Mouse (Mus musculus) limb, embryonic 14.5 days (tissue): ENCODE results near the gene Adam20. TPM values are rescaled to one million over a fixed set of nuclear protein-coding genes. Genes with fewer than 3 reads are reported as not detected.
"Not testable (repeated sequence)": the region's sequence is repeated elsewhere in the genome, so short reads cannot be mapped to it uniquely, and the experiment has no call there.

ENCODE experiments used
- ATAC-seq: fragments of 200-750 bp; cut with Nextera tagmentation; 2 replicates; pipeline ENCODE4 v1.8.0; 2017; ENCODE audit warnings: low read depth, moderate number of reproducible peaks, moderate TSS enrichment; ENCODE audit not compliant: low FRiP score
- DNase-seq: peaks from one replicate; pipeline ENCODE4 v3.0.0-alpha.2; 2015; ENCODE audit warnings: low spot score
- H3K27ac ChIP-seq: fragments of 300-500 bp; sonication (generic); replicated peaks from 2 replicates; pipeline ENCODE4 v1.5.1; 2014; ENCODE audit warnings: low read depth, mild to moderate bottlenecking, low read length, moderate library complexity, mixed read lengths
- H3K27me3 ChIP-seq: fragments of 300-500 bp; sonication (generic); 2 replicates; pipeline ENCODE4 v1.6.1; 2014; ENCODE audit warnings: low read length, mixed read lengths; ENCODE audit not compliant: control insufficient read depth, insufficient read depth
- H3K36me3 ChIP-seq: fragments of 300-500 bp; sonication (generic); 2 replicates; pipeline ENCODE4 v1.6.1; 2014; ENCODE audit warnings: mild to moderate bottlenecking, low read length, moderate library complexity, mixed read lengths; ENCODE audit not compliant: control insufficient read depth, insufficient read depth
- H3K4me1 ChIP-seq: fragments of 300-500 bp; sonication (generic); 2 replicates; pipeline ENCODE4 v1.6.1; 2014; ENCODE audit warnings: antibody characterized with exemption, low read length, mixed read lengths; ENCODE audit not compliant: control insufficient read depth, insufficient read depth
- H3K4me2 ChIP-seq: fragments of 300-500 bp; sonication (generic); replicated peaks from 2 replicates; pipeline ENCODE4 v1.6.1; 2014; ENCODE audit warnings: low read depth, mild to moderate bottlenecking, low read length, moderate library complexity; ENCODE audit not compliant: severe bottlenecking
- H3K4me3 ChIP-seq: fragments of 300-500 bp; sonication (generic); replicated peaks from 2 replicates; pipeline ENCODE4 v1.5.1; 2014; ENCODE audit warnings: low read length
- H3K9ac ChIP-seq: fragments of 300-500 bp; sonication (generic); 2 replicates; pipeline ENCODE4 v1.6.1; 2014; ENCODE audit warnings: mild to moderate bottlenecking, low read depth, low read length, moderate library complexity; ENCODE audit not compliant: severe bottlenecking
- H3K9me3 ChIP-seq: fragments of 300-500 bp; sonication (generic); 2 replicates; pipeline ENCODE4 v1.6.1; 2016; ENCODE audit warnings: low read length; ENCODE audit not compliant: control insufficient read depth
- POLR2A ChIP-seq: fragments of 200-500 bp; IDR thresholded peaks from 2 replicates; pipeline ENCODE4 v1.8.0; 2012; ENCODE audit warnings: inconsistent platforms, mild to moderate bottlenecking, moderate library complexity, borderline replicate concordance; ENCODE audit not compliant: insufficient read depth, insufficient read length; ENCODE audit errors: extremely low read depth
- WGBS: fragments of 180-500 bp; shearing (Covaris S2); extraction: QIAGEN DNeasy Blood & Tissue Kit; methylation state at CpG from one replicate; pipeline ENCODE4 v1.1.7; 2014; 5-methylcytosine and 5-hydroxymethylcytosine counted together
- polyA plus RNA-seq, 2 experiments: library from polyadenylated mRNA; depleted of rRNA in 1 of 2; stranded (reverse) in 1 of 2; unstranded in 1 of 2; fragments of >200 nt; fragmentation: Nextera tagmentation in 1 of 2; extraction: Ambion mirVana in 1 of 2; gene quantifications; 2 replicates each; pipeline versions ENCODE4 v1.2.1 to v1.2.3; 2012 to 2014

Adam20 gene
- polyA plus RNA-seq (2012; rRNA removed) = not detected in 2 replicates
- not detected in 2 replicates for polyA plus RNA-seq (2014; fragmentation: Nextera tagmentation; extraction: Ambion mirVana)

GRCm38 (mm10) chr8:40792973-40793372 is at the start of gene Adam20:
Adam20 (plus strand) TSS chr8:40793273.
- H3K27me3 ChIP-seq, DNase-seq, H3K4me2 ChIP-seq, H3K36me3 ChIP-seq, H3K4me3 ChIP-seq, H3K9me3 ChIP-seq, H3K9ac ChIP-seq, H3K4me1 ChIP-seq, ATAC-seq, H3K27ac ChIP-seq: not testable (repeated sequence)
- 82% methylated on average over 1 of the region's 1 CpGs for WGBS

- not testable (repeated sequence) for H3K4me3 ChIP-seq, ATAC-seq
- 49% methylated on average over 1 of the region's 1 CpGs for WGBS
Measured at GRCm38 (mm10) chr8:40751908-40752307, 41.2 kb upstream of the Adam20 start, which contains the start of gene Adam25. Adam25 (plus strand) TSS chr8:40752208.

GRCm38 (mm10) chr8:40783320-40783719 is 9.8 kb upstream of the Adam20 start:
- TF ChIP-seq POLR2A = no peak
- no peaks in the 10 kb centered on the region for H3K4me1 ChIP-seq
- H3K4me2 ChIP-seq = no peak overlapping the region
- H3K36me3 ChIP-seq = no peaks in the 10 kb centered on the region
- ATAC-seq (no peak), DNase-seq (peak; percentile 68)
- H3K4me3 ChIP-seq = no peak overlapping the region
- no peaks in the 10 kb centered on the region for H3K9me3 ChIP-seq
- H3K9ac ChIP-seq = no peak overlapping the region
- H3K27ac ChIP-seq = no peak overlapping the region
- no peaks in the 10 kb centered on the region for H3K27me3 ChIP-seq

More at GRCm38 (mm10) chr8:40751908-40752307, 41.2 kb upstream of the Adam20 start, which contains the start of gene Adam25:
- H3K36me3 ChIP-seq, H3K27ac ChIP-seq, DNase-seq, H3K9ac ChIP-seq, H3K9me3 ChIP-seq, H3K4me1 ChIP-seq, H3K27me3 ChIP-seq, H3K4me2 ChIP-seq: not testable (repeated sequence)

GRCm38 (mm10) chr8:40803379-40804079 is 10.5 kb downstream of the Adam20 start:
- Histone ChIP-seq H3K36me3 (no peaks in the 10 kb centered on the region), H3K27me3 (no peaks in the 10 kb centered on the region), H3K4me1 (no peaks in the 10 kb centered on the region), H3K4me2 (no peak overlapping the region), H3K27ac (no peak overlapping the region), H3K4me3 (no peak overlapping the region), H3K9me3 (no peaks in the 10 kb centered on the region), H3K9ac (no peak overlapping the region)
- TF ChIP-seq POLR2A = no peak
- no peak for ATAC-seq
- no peak for DNase-seq
- 88% methylated on average over 2 of the region's 2 CpGs for WGBS

Other genes starting within 250 kb of the Adam20 start
- not detected in 2 replicates for gene Adam24, start 118.2 kb upstream of the Adam20 start, polyA plus RNA-seq (2012; rRNA removed)
- gene Adam24, start 118.2 kb upstream of the Adam20 start, polyA plus RNA-seq (2014; fragmentation: Nextera tagmentation; extraction: Ambion mirVana) = not detected in 2 replicates
- gene Adam25, start 41.1 kb upstream of the Adam20 start, polyA plus RNA-seq (2012; rRNA removed) = not detected in 2 replicates
- gene Adam25, start 41.1 kb upstream of the Adam20 start, polyA plus RNA-seq (2014; fragmentation: Nextera tagmentation; extraction: Ambion mirVana) = not detected in 2 replicates
- not detected in 2 replicates for gene Adam39, start 29.7 kb downstream of the Adam20 start, polyA plus RNA-seq (2012; rRNA removed)
- not detected in 2 replicates for gene Adam39, start 29.7 kb downstream of the Adam20 start, polyA plus RNA-seq (2014; fragmentation: Nextera tagmentation; extraction: Ambion mirVana)